Mouse (Mus musculus): ENCODE measurements around the gene Ms4a3. TPM values are rescaled to one million over a fixed set of nuclear protein-coding genes. Genes with fewer than 3 reads are reported as not detected.

Gene Ms4a3
- polyA plus RNA-seq, 1 experiment from 2014 or later, result not detected

DNA sequence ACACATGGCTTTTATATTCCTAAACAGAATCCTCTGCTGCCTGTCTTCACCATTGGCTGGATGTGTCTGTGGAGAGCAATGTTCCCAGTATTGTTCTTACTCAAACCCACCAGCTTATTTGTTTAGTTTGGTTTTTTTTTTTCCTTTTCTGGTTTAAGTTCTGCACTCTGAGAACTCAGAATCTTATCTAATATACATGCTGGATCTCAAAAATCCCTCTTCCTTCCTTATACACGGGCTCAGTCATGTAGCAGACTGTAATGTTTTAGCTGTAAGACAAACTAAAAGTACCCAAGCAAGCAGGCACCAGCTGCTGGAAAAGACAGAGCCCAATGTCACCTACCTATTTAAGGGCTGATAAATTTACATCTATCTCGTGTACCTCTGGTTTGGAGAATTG lies 25.8 kb downstream of the Ms4a3 start:
- Histone ChIP-seq H3K4me3 (no peak overlapping the region), H3K36me3 (no peaks in the 10 kb centered on the region), H3K27ac (no peak overlapping the region), H3K4me1 (no peaks in the 10 kb centered on the region), H3K27me3 (ENCODE audit: low read depth, poor library complexity, severe bottlenecking) (no peaks in the 10 kb centered on the region), H3K9me3 (replicated peaks) (no peaks in the 10 kb centered on the region)
- 74% methylated on average over 2 of the region's 2 CpGs for WGBS
- DNase-seq (ENCODE audit: low spot score), result no peak

DNA sequence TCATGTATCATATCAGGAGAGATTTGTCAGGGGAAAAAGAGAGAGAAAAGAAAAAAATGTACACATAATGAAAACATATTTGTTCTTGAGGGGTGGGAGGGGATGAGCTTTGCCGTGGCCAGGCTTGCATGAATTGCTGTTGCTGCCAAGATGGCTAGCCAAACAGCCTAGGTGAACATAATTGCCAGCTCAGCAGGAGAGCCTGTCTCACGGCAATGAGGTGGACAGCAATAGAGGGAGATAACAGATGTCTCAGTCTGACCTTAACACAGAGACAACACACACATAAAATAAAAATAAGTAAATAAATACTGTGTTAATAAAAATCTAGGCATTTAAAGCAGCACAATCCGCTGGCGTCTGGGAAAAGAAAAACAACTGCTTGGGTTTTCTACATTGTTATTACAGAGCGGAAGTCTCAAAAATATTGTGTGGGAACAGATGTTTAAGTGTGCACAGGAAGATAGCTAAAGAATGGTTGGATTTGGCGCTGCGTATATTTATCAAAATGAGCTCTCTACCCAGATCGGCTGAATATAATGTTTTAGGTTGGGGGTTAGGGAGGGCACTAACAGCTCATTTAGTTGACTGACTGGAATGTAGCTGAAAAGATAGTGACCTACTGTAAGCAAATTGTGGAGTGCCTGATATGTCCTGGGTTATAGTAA lies 26.7 kb downstream of the Ms4a3 start:
- no peaks in the 10 kb centered on the region for H3K9me3 ChIP-seq (replicated peaks)
- no peaks in the 10 kb centered on the region for H3K27me3 ChIP-seq (ENCODE audit: low read depth, poor library complexity, severe bottlenecking)
- no peak overlapping the region for H3K4me3 ChIP-seq
- 86% methylated on average over 8 of the region's 8 CpGs for WGBS
- H3K36me3 ChIP-seq, result no peaks in the 10 kb centered on the region
- no peak overlapping the region for H3K27ac ChIP-seq
- no peak for DNase-seq (ENCODE audit: low spot score)
- no peaks in the 10 kb centered on the region for H3K4me1 ChIP-seq

DNA sequence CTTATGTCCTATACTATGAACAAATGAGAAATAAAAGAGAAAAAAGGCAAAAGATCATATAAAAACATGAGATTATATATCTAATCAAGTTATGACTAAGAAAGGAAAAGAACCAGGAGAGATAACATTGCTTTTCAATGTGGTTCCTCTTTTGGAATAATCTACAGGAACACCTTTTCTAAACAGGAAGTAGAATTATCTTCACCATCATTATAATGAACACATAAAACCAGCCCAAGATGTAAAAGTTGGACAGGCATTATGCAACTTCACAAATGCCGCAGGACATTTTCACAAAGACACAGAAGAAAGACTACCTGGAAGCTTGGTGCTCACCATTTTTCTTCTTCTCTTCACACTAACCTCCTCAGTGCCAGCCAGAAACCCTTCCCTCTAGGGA lies 27.6 kb downstream of the Ms4a3 start:
- DNase-seq (ENCODE audit: low spot score), result no peak
- Histone ChIP-seq H3K4me1 (no peaks in the 10 kb centered on the region), H3K4me3 (no peak overlapping the region), H3K27me3 (ENCODE audit: low read depth, poor library complexity, severe bottlenecking) (no peaks in the 10 kb centered on the region), H3K36me3 (no peaks in the 10 kb centered on the region), H3K9me3 (replicated peaks) (no peaks in the 10 kb centered on the region), H3K27ac (no peak overlapping the region)
- 92% methylated on average over 1 of the region's 1 CpGs for WGBS

DNA sequence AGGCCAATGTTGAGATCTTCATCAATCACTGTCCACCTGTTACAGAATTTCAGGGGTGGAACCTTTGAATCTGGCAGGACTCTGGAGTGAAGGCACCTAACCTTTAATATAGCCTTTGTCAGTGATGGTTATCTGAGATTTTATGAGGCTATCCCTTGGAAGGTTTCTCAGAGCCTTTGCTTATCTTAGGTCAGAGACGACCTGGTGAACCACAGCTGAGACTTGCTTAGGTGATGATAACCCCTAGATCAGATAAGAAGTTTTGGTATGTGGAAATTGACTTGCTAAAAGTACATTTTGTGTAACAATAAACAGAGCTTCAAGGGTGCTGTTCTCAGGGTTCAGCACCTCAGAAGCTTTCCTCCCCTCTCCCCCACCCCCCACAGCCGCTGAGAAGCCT lies 28.4 kb downstream of the Ms4a3 start:
- H3K27me3 ChIP-seq (ENCODE audit: low read depth, poor library complexity, severe bottlenecking), result no peaks in the 10 kb centered on the region

DNA sequence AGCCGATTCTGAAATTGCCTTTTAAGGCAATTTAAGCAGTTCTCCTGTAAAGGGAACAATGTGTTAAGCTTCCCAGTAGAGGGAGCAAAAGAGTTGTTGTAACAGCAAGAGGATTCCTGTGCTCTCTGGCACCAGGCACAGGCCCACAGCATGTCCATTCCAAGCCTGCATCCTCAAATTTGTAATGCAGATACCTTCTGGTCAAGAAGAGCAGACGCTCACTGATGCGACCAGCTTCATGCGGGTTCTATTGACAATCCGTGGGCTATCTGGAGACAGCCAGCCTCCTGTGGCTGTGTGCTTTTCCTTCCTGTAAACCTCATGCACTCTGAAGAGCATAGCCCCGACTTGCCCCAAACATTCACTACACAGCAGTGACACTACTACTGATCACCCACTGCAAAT lies 29.1 kb downstream of the Ms4a3 start:
- Histone ChIP-seq H3K4me3 (no peak overlapping the region), H3K9me3 (replicated peaks) (no peaks in the 10 kb centered on the region), H3K4me1 (no peaks in the 10 kb centered on the region), H3K27me3 (ENCODE audit: low read depth, poor library complexity, severe bottlenecking) (no peaks in the 10 kb centered on the region), H3K36me3 (no peaks in the 10 kb centered on the region), H3K27ac (no peak overlapping the region)
- WGBS, result 22% methylated on average over 6 of the region's 6 CpGs
- DNase-seq (ENCODE audit: low spot score), result peak; percentile 37

More for the DNA sequence above, 28.4 kb downstream of the Ms4a3 start:
- Histone ChIP-seq H3K27ac (no peak overlapping the region), H3K9me3 (replicated peaks) (no peaks in the 10 kb centered on the region), H3K4me3 (no peak overlapping the region), H3K4me1 (no peaks in the 10 kb centered on the region), H3K36me3 (no peaks in the 10 kb centered on the region)
- 43% methylated on average over 2 of the region's 2 CpGs for WGBS
- no peak for DNase-seq (ENCODE audit: low spot score)

DNA sequence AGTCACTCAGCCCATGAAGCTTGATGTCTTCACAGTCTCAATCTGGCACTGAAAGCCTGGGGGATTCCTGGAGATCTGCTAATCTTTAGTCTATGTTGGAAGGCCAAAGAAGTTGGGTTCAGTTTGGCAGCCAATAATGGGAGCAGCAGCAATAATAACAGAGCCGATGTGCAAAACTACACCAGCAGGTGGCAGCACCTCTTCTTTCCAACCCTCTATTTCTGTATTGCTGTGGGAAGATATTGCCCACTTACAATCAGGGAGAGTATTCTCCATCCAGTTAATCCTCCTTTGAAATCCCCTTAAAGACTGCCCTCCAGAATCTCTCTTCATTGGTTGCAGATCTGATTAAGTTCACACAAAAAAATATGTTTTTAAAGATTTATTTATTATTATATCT lies 32.5 kb downstream of the Ms4a3 start:
- Histone ChIP-seq H3K27ac (no peak overlapping the region), H3K27me3 (ENCODE audit: low read depth, poor library complexity, severe bottlenecking) (no peaks in the 10 kb centered on the region), H3K4me3 (no peak overlapping the region), H3K4me1 (no peaks in the 10 kb centered on the region), H3K36me3 (no peaks in the 10 kb centered on the region), H3K9me3 (replicated peaks) (no peaks in the 10 kb centered on the region)
- 24% methylated on average over 1 of the region's 1 CpGs for WGBS
- peak; percentile 50 for DNase-seq (ENCODE audit: low spot score)

DNA sequence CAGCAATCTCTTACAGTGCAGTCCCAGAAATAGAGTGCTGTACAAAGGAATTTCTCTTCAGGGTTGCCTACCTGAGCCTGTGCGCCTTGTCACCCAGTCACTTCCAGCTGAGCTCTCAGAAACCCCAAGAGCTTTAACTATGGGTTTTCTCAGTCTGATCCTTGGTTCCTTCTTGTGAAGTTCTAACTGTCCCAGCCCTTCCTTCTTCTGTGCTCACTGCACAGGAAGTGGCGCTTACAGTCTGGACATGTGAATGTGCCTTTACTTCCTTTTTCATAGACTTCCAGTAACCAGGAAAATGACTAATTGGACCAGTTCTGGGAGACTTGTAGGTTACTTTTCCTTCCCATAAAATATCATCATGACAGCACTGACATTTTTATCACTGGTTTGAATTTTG lies 36.0 kb downstream of the Ms4a3 start, which contains the start of gene Ms4a6d:
Gene Ms4a6d, minus strand, starts transcription at position 247 of the 400 bp plus-strand sequence.
- no peak for DNase-seq (ENCODE audit: low spot score)
- WGBS, result 88% methylated on average over 2 of the region's 2 CpGs
- no peaks in the 10 kb centered on the region for H3K4me1 ChIP-seq
- no peaks in the 10 kb centered on the region for H3K9me3 ChIP-seq (replicated peaks)
- no peaks in the 10 kb centered on the region for H3K27me3 ChIP-seq (ENCODE audit: low read depth, poor library complexity, severe bottlenecking)
- no peak within 1 kb of the TSS for H3K27ac ChIP-seq
- no peak within 1 kb of the TSS for H3K4me3 ChIP-seq
- H3K36me3 ChIP-seq, result no peaks in the 10 kb centered on the region

DNA sequence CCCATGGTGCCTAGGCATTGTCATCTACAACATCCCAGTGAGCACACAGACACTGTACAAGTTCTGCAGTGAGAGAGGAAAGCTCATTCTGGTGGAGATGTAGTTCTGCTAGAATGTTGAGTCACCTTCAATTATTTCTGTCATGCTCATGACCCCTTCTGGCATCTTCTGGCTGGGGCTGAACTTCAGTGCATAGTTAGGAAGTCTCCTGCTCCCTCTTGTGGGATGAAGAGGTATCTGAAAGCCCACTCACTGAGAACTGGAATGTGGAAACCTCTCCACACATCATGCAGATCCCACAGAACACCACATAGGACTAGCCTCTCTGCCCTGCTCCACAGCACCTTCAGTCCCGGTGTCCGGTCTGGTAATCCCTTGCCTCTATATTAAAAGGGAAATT lies 38.6 kb downstream of the Ms4a3 start:
- DNase-seq (ENCODE audit: low spot score), result no peak
- Histone ChIP-seq H3K9me3 (replicated peaks) (no peaks in the 10 kb centered on the region), H3K27ac (no peak overlapping the region), H3K27me3 (ENCODE audit: low read depth, poor library complexity, severe bottlenecking) (no peaks in the 10 kb centered on the region), H3K4me1 (no peaks in the 10 kb centered on the region), H3K36me3 (no peaks in the 10 kb centered on the region), H3K4me3 (no peak overlapping the region)
- WGBS, result 86% methylated on average over 2 of the region's 2 CpGs

DNA sequence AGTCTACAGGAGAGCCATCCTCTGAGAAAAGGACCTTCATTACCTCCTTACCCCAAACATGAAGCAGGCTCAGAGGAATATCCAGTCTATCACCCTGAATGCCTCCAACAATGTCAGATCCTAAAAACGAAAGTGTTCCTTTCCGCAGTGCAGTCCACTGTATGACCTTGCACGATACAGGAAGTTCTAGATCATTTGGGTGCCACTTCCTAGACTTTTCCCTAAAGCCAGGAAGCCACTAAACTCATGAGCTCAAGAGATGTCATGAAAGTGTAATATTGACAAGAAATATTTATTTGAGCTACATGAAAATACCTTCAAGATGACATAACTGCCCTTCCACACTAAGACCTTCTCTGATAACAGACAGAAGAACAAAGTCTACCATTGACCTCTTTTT lies 39.3 kb downstream of the Ms4a3 start:
- 93% methylated on average over 3 of the region's 3 CpGs for WGBS
- Histone ChIP-seq H3K9me3 (replicated peaks) (no peaks in the 10 kb centered on the region), H3K4me1 (no peaks in the 10 kb centered on the region), H3K27ac (no peak overlapping the region), H3K36me3 (no peaks in the 10 kb centered on the region), H3K4me3 (no peak overlapping the region), H3K27me3 (ENCODE audit: low read depth, poor library complexity, severe bottlenecking) (no peaks in the 10 kb centered on the region)
- no peak for DNase-seq (ENCODE audit: low spot score)

DNA sequence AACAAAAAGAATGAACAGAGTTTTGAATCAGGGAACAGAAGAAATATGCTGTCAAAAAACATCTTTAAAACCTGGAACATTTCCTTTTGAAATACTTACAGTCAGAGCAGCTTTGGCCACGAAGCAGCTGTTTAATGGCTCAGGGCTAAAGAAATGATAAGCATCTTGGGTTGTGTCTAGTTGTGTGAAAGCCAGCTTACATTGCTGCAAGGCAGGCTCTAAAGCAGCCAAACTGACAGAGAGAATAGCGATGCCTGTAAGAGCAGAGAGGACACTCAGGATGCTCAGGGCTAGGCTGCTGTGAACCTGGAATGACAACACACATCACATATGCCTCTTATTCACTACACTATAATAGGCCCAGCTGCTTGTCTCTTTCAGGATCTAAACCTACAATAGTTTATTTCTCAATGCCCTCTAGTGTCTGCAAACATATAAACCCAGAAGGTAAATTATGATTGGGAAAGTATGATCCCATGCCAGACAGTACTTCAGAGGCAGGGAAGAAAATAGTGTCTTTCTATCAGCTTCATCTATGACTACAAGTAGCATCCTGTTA lies 50.7 kb downstream of the Ms4a3 start:
- H3K4me1 ChIP-seq, result no peaks in the 10 kb centered on the region
- WGBS, result 74% methylated on average over 2 of the region's 2 CpGs
- no peaks in the 10 kb centered on the region for H3K36me3 ChIP-seq
- H3K4me3 ChIP-seq, result no peak overlapping the region
- H3K27me3 ChIP-seq (ENCODE audit: low read depth, poor library complexity, severe bottlenecking), result no peaks in the 10 kb centered on the region
- H3K27ac ChIP-seq, result no peak overlapping the region
- DNase-seq (ENCODE audit: low spot score), result no peak
- H3K9me3 ChIP-seq (replicated peaks), result no peaks in the 10 kb centered on the region

DNA sequence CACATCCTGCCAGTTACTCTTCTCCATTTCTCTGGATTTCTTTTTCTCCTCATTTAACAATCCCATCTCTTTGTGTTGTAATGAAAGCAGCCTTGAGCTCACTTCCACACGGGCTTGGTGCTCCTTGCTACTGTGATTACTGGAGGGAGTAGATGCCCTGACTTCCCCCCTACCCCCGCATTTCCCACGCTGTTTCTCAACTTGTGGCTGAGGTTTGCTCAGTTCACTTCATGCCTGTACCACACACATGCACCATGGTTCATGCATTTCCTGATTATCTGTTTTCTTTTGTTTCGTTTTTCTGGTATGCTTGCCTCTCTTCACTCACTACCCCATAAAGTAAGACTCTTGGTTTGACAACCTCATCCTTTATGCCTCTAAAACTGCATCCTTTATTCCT lies 51.4 kb downstream of the Ms4a3 start:
- no peak for DNase-seq (ENCODE audit: low spot score)
- no peaks in the 10 kb centered on the region for H3K9me3 ChIP-seq (replicated peaks)
- H3K4me1 ChIP-seq, result no peaks in the 10 kb centered on the region
- no peaks in the 10 kb centered on the region for H3K36me3 ChIP-seq
- no peaks in the 10 kb centered on the region for H3K27me3 ChIP-seq (ENCODE audit: low read depth, poor library complexity, severe bottlenecking)
- 80% methylated on average over 4 of the region's 4 CpGs for WGBS
- no peak overlapping the region for H3K4me3 ChIP-seq
- no peak overlapping the region for H3K27ac ChIP-seq

Measured in limb, embryonic 10.5 days (tissue).